In genomic region chr4:134092382-134093288, GRCm38 (mm10) we compare ENCODE assay signal across 9 mouse cellular contexts. TPM values are rescaled to one million over a fixed set of nuclear protein-coding genes. Genes with fewer than 3 reads are reported as not detected.
DNase-seq lines count a peak whose midpoint lies in the region; ATAC-seq lines count a peak whose summit lies in the region.
"Had no signal": no experiment of that assay in that cellular context is flagged by ENCODE, and none has a peak within 500 bp of the region (broad histone marks: within the 10 kb centered on the region; RNA-seq: fewer than 3 reads in every experiment).

No protein-coding gene starts in this region.

- no peaks in the 10 kb centered on the region for H3K4me1 ChIP-seq in forebrain, embryonic 14.5 days (ENCODE audit: control insufficient read depth, insufficient read depth, low read length)
- no peaks in the 10 kb centered on the region for H3K4me1 ChIP-seq in forebrain, embryonic 10.5 days

- no peaks in the 10 kb centered on the region for H3K36me3 ChIP-seq in forebrain, embryonic 14.5 days (ENCODE audit: control insufficient read depth, insufficient read depth, low read length)
- H3K36me3 ChIP-seq in forebrain, embryonic 10.5 days (replicated peaks), result no peaks in the 10 kb centered on the region

- H3K9me3 ChIP-seq in forebrain, embryonic 14.5 days (replicated peaks; ENCODE audit: control insufficient read depth, low read length), result no peaks in the 10 kb centered on the region
- no peaks in the 10 kb centered on the region for H3K9me3 ChIP-seq in forebrain, embryonic 10.5 days

- DNase-seq in forebrain, embryonic 14.5 days (ENCODE audit: low spot score), result peak; percentile 11
- DNase-seq in forebrain, embryonic 10.5 days (ENCODE audit: extremely low spot score, low spot score), result no peak
- peak; percentile 61 for DNase-seq in urinary bladder, postnatal 14 days (ENCODE audit: low spot score)
- no peak for DNase-seq in urinary bladder, adult 2 months (ENCODE audit: low spot score)
- peak; percentile 64 for DNase-seq in embryo, embryonic 10 days (ENCODE audit: low spot score)
- peak; percentile 70 for DNase-seq in kidney, postnatal 10 days
- DNase-seq in thymus, adult 18-20 months, result peak; percentile 59 to 76

- H3K4me2 ChIP-seq in forebrain, embryonic 14.5 days (ENCODE audit: low read length), result no peak overlapping the region

- ATAC-seq in forebrain, embryonic 14.5 days, result no peak
- ATAC-seq in megakaryocyte, adult 5-6 weeks (ENCODE audit: poor library complexity, severe bottlenecking), result peak; percentile 47

- H3K27me3 ChIP-seq in forebrain, embryonic 14.5 days (replicated peaks; ENCODE audit: control insufficient read depth, insufficient read depth, low read length), result no peaks in the 10 kb centered on the region
- H3K27me3 ChIP-seq in forebrain, embryonic 10.5 days (ENCODE audit: poor library complexity, severe bottlenecking), result no peaks in the 10 kb centered on the region

- no peak overlapping the region for H3K9ac ChIP-seq in forebrain, embryonic 14.5 days (ENCODE audit: low read length)

- H3K27ac ChIP-seq in forebrain, embryonic 14.5 days (ENCODE audit: low read depth, low read length), result no peak overlapping the region
- no peak overlapping the region for H3K27ac ChIP-seq in forebrain, embryonic 10.5 days

- WGBS in forebrain, embryonic 14.5 days, result 71% methylated on average over 6 of the region's 6 CpGs
- 73% methylated on average over 6 of the region's 6 CpGs for WGBS in forebrain, embryonic 10.5 days

- H3K4me3 ChIP-seq in forebrain, embryonic 14.5 days (ENCODE audit: low read depth, low read length), result no peak overlapping the region
- no peak overlapping the region for H3K4me3 ChIP-seq in forebrain, embryonic 10.5 days

RNA-seq across cellular contexts. Expression of gene Cd52, which starts 2.2 kb away (rescaled TPM):
- polyA plus RNA-seq in forebrain, embryonic 14.5 days (2014; fragmentation: Nextera tagmentation; extraction: Ambion mirVana), result 1.3 and 2.3 TPM in 2 replicates
- polyA plus RNA-seq in forebrain, embryonic 10.5 days (2016; fragmentation: Nextera tagmentation; extraction: Ambion mirVana), result 4.1 and 5.0 TPM in 2 replicates
- polyA plus RNA-seq in urinary bladder, adult 2 months (2012; rRNA removed), result 31.3 and 32.6 TPM in 2 replicates
- total RNA-seq in megakaryocyte, adult 5-6 weeks (2015), result 2,426 and 2,524 TPM in 2 replicates
- 3,236 and 3,524 TPM in 2 replicates for total RNA-seq in megakaryocyte, adult 5-6 weeks (2017)

RNA-seq across cellular contexts. Expression of gene Ubxn11, which starts 9.7 kb away (rescaled TPM):
- 9.0 and 12.5 TPM in 2 replicates for polyA plus RNA-seq in forebrain, embryonic 14.5 days (2014; fragmentation: Nextera tagmentation; extraction: Ambion mirVana)
- polyA plus RNA-seq in forebrain, embryonic 10.5 days (2016; fragmentation: Nextera tagmentation; extraction: Ambion mirVana), result 6.3 and 7.3 TPM in 2 replicates
- polyA plus RNA-seq in urinary bladder, adult 2 months (2012; rRNA removed), result 4.1 and 4.2 TPM in 2 replicates
- 0.89 and 1.8 TPM in 2 replicates for total RNA-seq in megakaryocyte, adult 5-6 weeks (2015)
- total RNA-seq in megakaryocyte, adult 5-6 weeks (2017), result 1.7 and 2.9 TPM in 2 replicates

RNA-seq across cellular contexts. Expression of gene Crybg2, which starts 32.0 kb away (rescaled TPM):
- 0.72 and 1.9 TPM in 2 replicates for polyA plus RNA-seq in forebrain, embryonic 14.5 days (2014; fragmentation: Nextera tagmentation; extraction: Ambion mirVana)
- 1.7 and 3.5 TPM in 2 replicates for polyA plus RNA-seq in forebrain, embryonic 10.5 days (2016; fragmentation: Nextera tagmentation; extraction: Ambion mirVana)
- polyA plus RNA-seq in urinary bladder, adult 2 months (2012; rRNA removed), result 11.8 and 17.7 TPM in 2 replicates
- total RNA-seq in megakaryocyte, adult 5-6 weeks (2015), result 1.1 and 1.9 TPM in 2 replicates
- total RNA-seq in megakaryocyte, adult 5-6 weeks (2017), result 0.04 and 0.15 TPM in 2 replicates

RNA-seq across cellular contexts. Expression of gene Sh3bgrl3, which starts 36.0 kb away (rescaled TPM):
- polyA plus RNA-seq in forebrain, embryonic 14.5 days (2014; fragmentation: Nextera tagmentation; extraction: Ambion mirVana), result 351 and 372 TPM in 2 replicates
- 267 and 270 TPM in 2 replicates for polyA plus RNA-seq in forebrain, embryonic 10.5 days (2016; fragmentation: Nextera tagmentation; extraction: Ambion mirVana)
- polyA plus RNA-seq in urinary bladder, adult 2 months (2012; rRNA removed), result 337 and 349 TPM in 2 replicates
- 1,305 and 1,385 TPM in 2 replicates for total RNA-seq in megakaryocyte, adult 5-6 weeks (2015)
- 523 and 622 TPM in 2 replicates for total RNA-seq in megakaryocyte, adult 5-6 weeks (2017)

RNA-seq across cellular contexts. Expression of gene Zfp683, which starts 39.0 kb away (rescaled TPM):
- not detected in 2 replicates for polyA plus RNA-seq in forebrain, embryonic 14.5 days (2014; fragmentation: Nextera tagmentation; extraction: Ambion mirVana)
- polyA plus RNA-seq in forebrain, embryonic 10.5 days (2016; fragmentation: Nextera tagmentation; extraction: Ambion mirVana), result not detected in 2 replicates
- 0.37 and 0.44 TPM in 2 replicates for polyA plus RNA-seq in urinary bladder, adult 2 months (2012; rRNA removed)
- 0.20 and 0.66 TPM in 2 replicates for total RNA-seq in megakaryocyte, adult 5-6 weeks (2015)
- not detected in 2 replicates for total RNA-seq in megakaryocyte, adult 5-6 weeks (2017)
- polyA plus RNA-seq: stomach, embryonic 16.5 days had no signal

Comparison
In these comparisons a context has a peak if more than half of its experiments do, and no peak if none do; other contexts are left out.
1. DNase-seq: peak in forebrain, embryonic 14.5 days (single experiment), urinary bladder, postnatal 14 days (single experiment), embryo, embryonic 10 days (single experiment), kidney, postnatal 10 days (single experiment) and thymus, adult 18-20 months (2 of 2); none in forebrain, embryonic 10.5 days (single experiment) and urinary bladder, adult 2 months (single experiment).